Mouse (Mus musculus) embryonic facial prominence, embryonic 12.5 days (tissue): Measurements from ENCODE around the gene Pf4. TPM values are rescaled to one million over a fixed set of nuclear protein-coding genes. Genes with fewer than 3 reads are reported as not detected.

Experiments
- ATAC-seq: fragments of 200-750 bp; cut with Nextera tagmentation; 2 replicates; pipeline ENCODE4 v1.8.0; 2017; ENCODE audit not compliant: insufficient number of reproducible peaks, insufficient read depth, low FRiP score, low TSS enrichment
- H3K27ac ChIP-seq: fragments of 300-500 bp; sonication (generic); 2 replicates; pipeline ENCODE4 v1.5.1; 2016; ENCODE audit warnings: mild to moderate bottlenecking
- H3K27me3 ChIP-seq: fragments of 300-500 bp; sonication (generic); 2 replicates; pipeline ENCODE4 v1.6.1; 2016; ENCODE audit warnings: mild to moderate bottlenecking, moderate library complexity
- H3K36me3 ChIP-seq: fragments of 300-500 bp; sonication (generic); 2 replicates; pipeline ENCODE4 v1.6.1; 2016; ENCODE audit warnings: mild to moderate bottlenecking
- H3K4me1 ChIP-seq: fragments of 300-500 bp; sonication (generic); 2 replicates; pipeline ENCODE4 v1.6.1; 2016
- H3K4me2 ChIP-seq: fragments of 300-500 bp; sonication (generic); replicated peaks from 2 replicates; pipeline ENCODE4 v1.6.1; 2016; ENCODE audit warnings: mild to moderate bottlenecking, moderate library complexity
- H3K4me3 ChIP-seq: fragments of 300-500 bp; sonication (generic); 2 replicates; pipeline ENCODE4 v1.5.1; 2016; ENCODE audit warnings: mild to moderate bottlenecking
- H3K9ac ChIP-seq: fragments of 300-500 bp; sonication (generic); 2 replicates; pipeline ENCODE4 v1.6.1; 2016; ENCODE audit warnings: mild to moderate bottlenecking, moderate library complexity
- H3K9me3 ChIP-seq: fragments of 300-500 bp; sonication (generic); 2 replicates; pipeline ENCODE4 v1.6.1; 2016; ENCODE audit warnings: mild to moderate bottlenecking, moderate library complexity
- WGBS: fragments of 180-500 bp; shearing (Covaris S2); methylation state at CpG from one replicate; pipeline ENCODE4 v1.1.7; 2016; 5-methylcytosine and 5-hydroxymethylcytosine counted together
- polyA plus RNA-seq: library from polyadenylated mRNA; unstranded; fragments of >200 nt; fragmentation: Nextera tagmentation; extraction: Ambion mirVana; gene quantifications from 2 replicates; pipeline ENCODE4 v1.2.1, GENCODE M21; 2016

The Pf4 gene
- polyA plus RNA-seq, 1 experiment from 2014 or later: 56.6 TPM

DNA sequence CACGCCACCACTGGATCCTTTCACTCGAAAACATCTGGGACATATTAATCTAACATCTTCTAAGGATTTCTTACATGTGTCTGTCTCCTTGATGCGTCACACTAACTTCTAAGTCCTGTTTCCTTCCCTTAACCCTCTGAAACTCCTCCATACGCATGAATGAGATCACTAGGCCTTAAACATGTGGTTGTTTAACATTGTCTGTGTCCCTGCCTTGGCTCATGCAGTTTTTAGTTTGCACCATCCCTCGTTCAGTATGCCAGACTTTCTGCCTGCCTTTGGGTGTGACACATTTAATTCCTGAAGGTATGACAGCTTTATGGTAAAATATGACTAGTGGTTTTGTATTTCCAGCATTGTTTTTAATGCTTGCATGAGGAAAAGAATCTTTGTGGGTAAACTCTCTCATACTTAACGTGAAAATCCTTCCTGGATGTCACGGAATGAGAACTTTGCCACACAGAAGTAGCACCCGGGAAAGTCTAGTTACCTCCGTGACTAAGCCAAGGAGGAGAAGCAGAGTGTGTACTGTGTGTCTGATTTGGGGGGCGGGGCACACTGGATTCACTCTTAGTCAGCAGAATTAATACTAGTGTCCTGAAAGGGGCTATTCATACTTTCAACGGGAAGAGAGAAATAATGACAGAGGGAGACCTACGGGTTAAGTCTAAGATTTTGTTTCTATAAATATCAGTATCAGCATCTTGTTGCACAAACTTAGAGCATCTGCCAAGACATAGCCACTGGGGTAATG lies 8.1 kb upstream of the Pf4 start:
- Histone ChIP-seq H3K4me1 (peaks cover 12% of the 10 kb centered on the region), H3K36me3 (no peaks in the 10 kb centered on the region), H3K9me3 (no peaks in the 10 kb centered on the region), H3K4me2 (no peak overlapping the region), H3K4me3 (no peak overlapping the region), H3K9ac (no peak overlapping the region), H3K27me3 (peaks cover 8% of the 10 kb centered on the region), H3K27ac (no peak overlapping the region)
- WGBS: 62% methylated on average over 12 of the region's 12 CpGs
- ATAC-seq: no peak

DNA sequence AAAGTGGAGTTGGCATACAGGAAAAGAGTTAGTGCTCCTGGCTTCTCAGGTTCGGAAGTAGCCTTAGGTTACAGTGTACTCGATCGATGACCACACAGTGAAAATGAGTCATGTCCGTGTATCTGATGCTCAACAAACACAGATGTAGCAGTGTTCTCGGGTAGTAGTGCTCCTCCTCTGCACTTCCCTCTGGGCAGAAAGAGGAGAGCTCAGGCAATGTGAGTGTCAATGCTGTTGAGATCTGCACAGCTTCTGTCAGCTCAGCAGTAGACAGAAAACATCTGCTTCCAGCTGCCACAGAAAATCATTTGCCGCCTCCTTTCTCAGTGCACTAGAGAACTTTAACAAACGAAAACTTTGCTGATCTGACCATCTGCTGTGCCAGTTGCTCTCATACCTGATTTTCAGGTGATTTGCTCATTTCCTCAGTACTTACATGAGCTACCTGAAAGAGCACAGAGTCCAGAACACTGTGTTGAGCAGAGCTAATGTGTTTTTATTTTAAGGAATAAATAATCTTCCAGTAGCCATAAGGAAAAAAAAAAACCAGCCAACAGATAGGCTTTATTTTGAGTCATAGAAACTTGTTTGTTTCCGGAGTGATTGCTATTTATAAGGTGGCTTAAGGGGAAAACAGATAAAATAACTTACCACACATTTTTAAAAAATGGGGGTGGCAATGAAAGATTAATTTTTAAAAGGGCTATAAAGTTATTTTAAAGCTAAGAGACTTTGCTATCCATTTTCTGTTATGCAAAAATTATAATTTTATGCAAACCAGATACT lies 6.2 kb upstream of the Pf4 start:
- Histone ChIP-seq H3K9ac (no peak overlapping the region), H3K4me3 (no peak overlapping the region), H3K27me3 (no peaks in the 10 kb centered on the region), H3K4me1 (0 out of 2 replicates have a peak, but pooled peaks cover 5% of the 10 kb centered on the region), H3K27ac (no peak overlapping the region), H3K36me3 (no peaks in the 10 kb centered on the region), H3K9me3 (no peaks in the 10 kb centered on the region), H3K4me2 (no peak overlapping the region)
- WGBS: 49% methylated on average over 8 of the region's 8 CpGs
- ATAC-seq: no peak

DNA sequence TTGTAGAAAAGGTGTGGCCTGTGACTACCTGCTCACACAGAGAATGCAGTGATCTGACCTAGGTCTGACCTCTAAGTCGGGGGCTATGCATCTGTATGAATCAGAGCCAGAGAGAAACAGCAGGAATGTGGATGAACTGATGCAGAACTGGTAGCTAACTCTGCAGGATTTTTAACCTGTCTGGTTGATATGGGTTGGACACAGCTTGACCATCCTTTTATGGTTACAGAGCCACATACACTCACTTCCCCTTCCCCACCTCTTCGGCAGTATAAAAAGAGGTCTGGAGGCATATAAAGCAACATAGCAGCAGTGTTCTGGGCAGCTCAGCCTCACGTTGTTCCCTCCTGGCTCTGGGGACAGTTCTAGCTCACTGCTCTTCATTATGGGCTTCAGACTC lies 4.0 kb upstream of the Pf4 start, which contains the start of gene Ppbp:
Ppbp (plus strand) TSS at position 301 of the 400 bp plus-strand sequence.
- 59% methylated on average over 3 of the region's 3 CpGs for WGBS

DNA sequence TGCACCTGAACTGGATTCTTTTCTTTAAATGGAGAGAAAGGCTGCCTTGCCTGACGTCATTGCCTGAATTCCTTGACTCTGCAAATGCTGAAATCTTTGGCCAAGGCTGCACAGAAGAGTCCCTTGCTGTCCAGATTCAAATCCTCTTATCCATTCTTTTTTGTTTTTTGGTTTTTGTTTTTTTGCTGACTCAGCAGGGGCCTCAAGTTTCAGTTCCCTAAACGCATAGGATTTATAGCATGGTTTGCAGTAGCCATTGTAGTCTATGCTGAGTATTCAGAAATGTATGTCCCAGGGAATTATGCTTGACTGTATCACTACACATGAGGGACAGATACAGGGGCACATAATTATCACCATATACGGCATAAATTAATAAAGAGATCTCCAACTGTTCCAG lies 866 bp upstream of the Pf4 start:
- Histone ChIP-seq H3K27me3 (no peaks in the 10 kb centered on the region), H3K27ac (no peak overlapping the region), H3K4me1 (no peaks in the 10 kb centered on the region), H3K36me3 (no peaks in the 10 kb centered on the region), H3K9me3 (no peaks in the 10 kb centered on the region), H3K9ac (no peak overlapping the region), H3K4me2 (no peak overlapping the region), H3K4me3 (no peak overlapping the region)
- 71% methylated on average over 3 of the region's 3 CpGs for WGBS
- no peak for ATAC-seq

More for the DNA sequence above, 4.0 kb upstream of the Pf4 start, which contains the start of gene Ppbp:
- Histone ChIP-seq H3K9ac (no peak within 1 kb of the TSS), H3K36me3 (no peaks in the 10 kb centered on the region), H3K27ac (no peak within 1 kb of the TSS), H3K9me3 (no peaks in the 10 kb centered on the region), H3K27me3 (no peaks in the 10 kb centered on the region), H3K4me3 (no peak within 1 kb of the TSS), H3K4me2 (no peak within 1 kb of the TSS), H3K4me1 (0 out of 2 replicates have a peak, but pooled peaks cover 5% of the 10 kb centered on the region)
- ATAC-seq: no peak

DNA sequence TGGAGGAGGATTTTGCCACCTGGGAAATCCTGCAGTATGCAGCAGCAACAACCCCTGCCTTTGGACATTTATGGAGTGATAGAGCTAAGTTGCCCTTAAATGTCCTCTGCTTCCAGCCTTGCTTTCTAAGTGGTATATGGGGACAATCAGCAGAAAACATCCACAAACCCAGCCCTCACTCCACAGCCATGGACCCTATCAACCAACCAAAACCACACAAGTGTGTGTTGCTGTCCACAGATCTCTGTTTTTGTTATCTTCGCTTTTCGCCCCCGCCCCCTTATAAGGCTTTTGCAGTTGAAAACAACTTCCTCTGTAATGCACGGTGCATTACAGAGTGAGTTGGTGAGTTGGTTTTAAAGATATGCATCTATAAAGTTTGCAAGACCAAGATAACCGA lies 3.3 kb downstream of the Pf4 start:
- ATAC-seq: no peak
- Histone ChIP-seq H3K36me3 (no peaks in the 10 kb centered on the region), H3K9ac (no peak overlapping the region), H3K4me1 (no peaks in the 10 kb centered on the region), H3K9me3 (no peaks in the 10 kb centered on the region), H3K27ac (no peak overlapping the region), H3K4me3 (no peak overlapping the region), H3K4me2 (no peak overlapping the region), H3K27me3 (no peaks in the 10 kb centered on the region)
- WGBS: 88% methylated on average over 5 of the region's 5 CpGs

DNA sequence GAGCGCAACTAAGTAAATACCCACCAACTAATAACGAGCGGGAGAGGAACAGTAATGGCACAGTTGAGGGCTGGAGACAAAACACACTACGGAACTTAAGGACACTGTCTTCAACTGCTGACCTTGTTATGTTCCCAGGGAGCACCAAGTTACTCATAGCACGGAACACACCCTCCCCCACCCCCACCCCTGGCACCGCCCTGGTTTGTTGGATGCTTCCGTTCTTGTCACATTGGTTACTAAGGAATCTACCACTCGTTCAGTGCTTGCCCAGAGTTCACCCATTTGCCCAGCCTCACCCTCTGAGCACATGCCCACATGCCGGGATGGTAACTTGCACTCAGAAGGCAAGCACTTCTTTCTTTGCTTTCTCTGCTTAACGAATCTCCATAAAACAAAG lies 5.4 kb downstream of the Pf4 start:
- WGBS: 76% methylated on average over 10 of the region's 10 CpGs
- Histone ChIP-seq H3K27me3 (no peaks in the 10 kb centered on the region), H3K9me3 (no peaks in the 10 kb centered on the region), H3K27ac (no peak overlapping the region), H3K9ac (no peak overlapping the region), H3K4me2 (no peak overlapping the region), H3K4me1 (no peaks in the 10 kb centered on the region), H3K4me3 (no peak overlapping the region), H3K36me3 (no peaks in the 10 kb centered on the region)
- no peak for ATAC-seq

DNA sequence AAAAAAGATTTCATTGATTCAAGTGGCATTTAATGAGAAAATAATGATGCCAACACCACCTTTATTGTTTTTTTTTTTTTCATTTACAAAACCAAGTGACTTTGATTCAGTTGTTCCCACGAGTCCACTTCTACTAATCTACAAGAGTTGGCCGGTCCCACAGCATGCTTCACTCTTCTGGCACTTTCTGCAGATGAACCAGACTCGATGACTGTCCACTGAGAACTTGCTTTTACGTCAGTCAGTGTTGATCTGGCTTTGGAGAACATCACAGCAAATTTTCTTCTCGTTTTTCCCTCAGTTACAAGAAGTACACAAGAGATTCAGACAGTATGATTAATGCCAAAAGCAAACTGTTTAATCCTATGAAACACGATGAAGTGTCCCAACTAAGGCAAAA lies 6.6 kb downstream of the Pf4 start:
- no peak overlapping the region for H3K4me2 ChIP-seq
- H3K27me3 ChIP-seq: no peaks in the 10 kb centered on the region
- ATAC-seq: no peak
- no peaks in the 10 kb centered on the region for H3K4me1 ChIP-seq
- no peaks in the 10 kb centered on the region for H3K36me3 ChIP-seq
- no peak overlapping the region for H3K27ac ChIP-seq
- H3K9me3 ChIP-seq: no peaks in the 10 kb centered on the region
- 86% methylated on average over 6 of the region's 6 CpGs for WGBS
- no peak overlapping the region for H3K9ac ChIP-seq
- no peak overlapping the region for H3K4me3 ChIP-seq

DNA sequence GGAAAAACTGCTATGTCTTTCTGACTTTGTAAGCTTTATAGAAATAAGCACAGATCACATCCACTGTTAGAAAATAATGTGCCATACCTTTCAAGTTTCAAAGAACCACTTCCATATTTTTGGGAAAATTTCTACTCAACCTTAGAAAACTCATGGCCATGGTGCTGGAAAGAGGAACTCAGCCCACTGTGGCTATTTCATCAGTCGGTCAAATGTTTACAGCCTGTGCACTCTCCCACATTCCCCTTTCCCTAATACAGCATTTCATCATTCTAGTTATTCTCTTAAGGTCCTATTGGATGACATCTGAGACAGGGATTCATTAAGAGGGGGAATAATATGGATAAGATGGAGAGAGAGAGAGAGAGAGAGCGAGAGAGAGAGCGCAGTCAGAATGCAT lies 11.5 kb downstream of the Pf4 start:
- ATAC-seq: no peak
- H3K4me3 ChIP-seq: no peak overlapping the region
- H3K27ac ChIP-seq: no peak overlapping the region
- WGBS: 75% methylated on average over 3 of the region's 3 CpGs
- H3K9ac ChIP-seq: no peak overlapping the region
- no peak overlapping the region for H3K4me2 ChIP-seq
- H3K36me3 ChIP-seq: no peaks in the 10 kb centered on the region
- H3K9me3 ChIP-seq: no peaks in the 10 kb centered on the region
- H3K27me3 ChIP-seq: no peaks in the 10 kb centered on the region
- H3K4me1 ChIP-seq: no peaks in the 10 kb centered on the region

DNA sequence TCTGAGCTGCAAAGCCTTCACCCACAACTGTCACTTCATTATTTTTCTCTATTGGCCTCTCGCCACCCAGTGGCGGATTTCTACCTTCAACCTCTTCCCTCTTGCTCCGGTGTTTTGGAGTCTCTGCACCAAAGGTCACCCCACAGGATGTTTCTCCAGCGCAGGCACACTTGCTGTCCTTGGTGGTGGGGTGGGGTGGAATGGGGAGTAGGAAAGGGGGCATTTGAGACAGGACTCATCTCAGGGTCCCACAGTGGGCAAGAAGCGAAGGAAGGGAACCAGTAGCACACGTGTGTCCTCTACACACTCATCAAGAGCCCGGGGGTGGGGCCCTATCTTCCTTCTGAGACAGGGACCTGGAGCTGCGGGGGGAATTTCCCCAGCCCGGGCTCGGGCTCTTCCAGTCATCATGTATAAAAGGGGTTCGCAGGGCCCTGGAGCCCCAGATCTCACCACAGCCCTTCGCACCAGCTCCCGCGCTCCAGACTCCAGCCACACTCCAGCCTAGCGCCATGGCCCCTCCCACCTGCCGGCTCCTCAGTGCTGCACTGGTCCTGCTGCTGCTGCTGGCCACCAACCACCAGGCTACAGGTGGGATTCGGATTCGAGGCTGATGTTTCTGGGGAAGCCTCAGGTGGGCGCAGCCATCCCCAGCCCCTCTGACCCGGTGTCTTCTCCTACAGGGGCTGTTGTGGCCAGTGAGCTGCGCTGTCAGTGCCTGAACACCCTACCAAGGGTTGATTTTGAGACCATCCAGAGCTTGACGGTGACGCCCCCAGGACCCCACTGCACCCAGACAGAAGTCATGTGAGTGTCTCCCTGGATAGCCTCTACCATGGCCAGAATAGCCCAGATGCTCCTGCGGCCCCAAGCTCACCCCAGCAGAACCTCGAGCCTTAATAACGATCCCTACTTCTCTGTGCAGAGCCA lies 13.7 kb downstream of the Pf4 start, which contains the start of gene Cxcl3:
Cxcl3 (plus strand) TSS at position 445 of the 930 bp plus-strand sequence.
- 13% methylated on average over 26 of the region's 26 CpGs for WGBS
- ATAC-seq: peak; percentile 87
- Histone ChIP-seq H3K36me3 (no peaks in the 10 kb centered on the region), H3K9me3 (no peaks in the 10 kb centered on the region), H3K27me3 (no peaks in the 10 kb centered on the region), H3K27ac (no peak within 1 kb of the TSS), H3K9ac (no peak within 1 kb of the TSS), H3K4me3 (peak within 1 kb of the TSS; percentile 28), H3K4me1 (no peaks in the 10 kb centered on the region), H3K4me2 (peak within 1 kb of the TSS; percentile 69)

DNA sequence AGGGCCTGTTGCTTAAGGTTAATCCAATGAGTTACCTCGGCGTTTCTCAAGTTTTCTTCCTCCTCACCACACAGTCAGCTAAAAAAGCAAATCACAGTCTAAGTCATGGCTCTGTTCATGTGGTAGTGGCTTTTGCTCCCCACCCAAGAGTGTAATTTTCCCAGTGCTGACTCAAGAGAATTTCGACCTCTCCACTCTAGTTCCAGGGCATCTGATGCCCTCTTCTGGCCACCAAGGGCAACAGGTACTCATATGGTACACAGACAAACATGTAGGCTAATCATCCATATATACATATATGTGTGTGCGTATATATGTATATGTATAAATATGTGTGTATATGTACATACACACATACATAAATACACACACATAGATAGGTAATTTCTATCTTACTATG lies 15.9 kb downstream of the Pf4 start:
- H3K27ac ChIP-seq: no peak overlapping the region
- H3K9me3 ChIP-seq: no peaks in the 10 kb centered on the region
- H3K4me1 ChIP-seq: no peaks in the 10 kb centered on the region
- 71% methylated on average over 4 of the region's 4 CpGs for WGBS
- no peak overlapping the region for H3K9ac ChIP-seq
- ATAC-seq: no peak
- H3K4me2 ChIP-seq: no peak overlapping the region
- H3K36me3 ChIP-seq: no peaks in the 10 kb centered on the region
- H3K4me3 ChIP-seq: no peak overlapping the region
- no peaks in the 10 kb centered on the region for H3K27me3 ChIP-seq

DNA sequence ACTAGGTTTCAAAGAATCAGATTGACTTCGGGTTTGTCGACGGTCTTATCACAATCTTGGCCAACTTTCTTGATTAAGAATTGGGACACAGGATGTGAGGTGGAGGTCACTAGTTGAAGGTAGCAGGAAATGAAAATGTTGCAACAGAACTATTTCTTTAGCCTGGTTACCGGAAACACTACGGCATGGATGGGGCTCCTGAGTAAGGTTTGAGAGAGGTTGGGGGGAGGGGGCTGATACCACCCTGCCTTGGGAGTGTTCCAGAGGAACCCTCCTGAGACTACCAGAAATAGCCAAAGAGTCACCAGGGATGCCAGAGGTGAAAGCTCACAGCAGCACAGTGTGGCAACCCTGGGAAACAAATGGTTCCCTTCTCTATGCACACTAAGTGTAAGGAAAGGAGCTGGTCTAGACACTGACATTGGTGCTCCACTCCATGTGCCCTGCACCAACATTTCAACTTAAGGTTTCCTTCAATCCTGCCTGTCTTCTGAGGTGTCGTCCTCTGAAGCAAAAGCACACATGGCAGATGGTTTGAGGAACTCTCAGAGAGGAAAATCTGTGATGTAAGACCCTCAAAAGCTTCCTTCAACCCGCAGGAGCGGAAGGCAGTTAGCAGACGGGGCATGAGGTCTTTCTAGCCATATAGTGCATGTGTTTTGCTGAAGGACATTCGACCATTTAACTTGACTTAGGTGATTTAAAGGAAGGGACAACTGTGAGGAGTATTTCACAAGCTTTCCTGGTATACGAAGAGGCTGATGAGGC lies 17.3 kb downstream of the Pf4 start:
- no peak overlapping the region for H3K4me3 ChIP-seq
- H3K4me1 ChIP-seq: no peaks in the 10 kb centered on the region
- H3K36me3 ChIP-seq: no peaks in the 10 kb centered on the region
- ATAC-seq: no peak
- H3K9ac ChIP-seq: no peak overlapping the region
- no peaks in the 10 kb centered on the region for H3K9me3 ChIP-seq
- WGBS: 84% methylated on average over 11 of the region's 11 CpGs
- H3K27ac ChIP-seq: no peak overlapping the region
- H3K4me2 ChIP-seq: no peak overlapping the region
- no peaks in the 10 kb centered on the region for H3K27me3 ChIP-seq
